Mouse (Mus musculus) small intestine, adult 2 months (tissue): ENCODE measurements around the gene Eapp. TPM values are rescaled to one million over a fixed set of nuclear protein-coding genes. Genes with fewer than 3 reads are reported as not detected.
"Not testable (repeated sequence)": the region's sequence is repeated elsewhere in the genome, so short reads cannot be mapped to it uniquely, and the experiment has no call there.

Experiments
- H3K27ac ChIP-seq: fragments of 200-500 bp; 2 replicates; pipeline ENCODE4 v1.5.1; 2012; ENCODE audit warnings: low read depth, low read length, control low read depth, inconsistent platforms; ENCODE audit not compliant: insufficient read depth
- H3K27me3 ChIP-seq: fragments of 200-500 bp; 2 replicates; pipeline ENCODE4 v1.6.1; 2012; ENCODE audit warnings: mild to moderate bottlenecking, moderate library complexity, low read length, inconsistent platforms; ENCODE audit not compliant: control insufficient read depth, insufficient read depth
- H3K36me3 ChIP-seq: fragments of 200-500 bp; 2 replicates; pipeline ENCODE4 v1.6.1; 2012; ENCODE audit warnings: mild to moderate bottlenecking, low read length, control low read depth, inconsistent platforms; ENCODE audit not compliant: control insufficient read depth, insufficient read depth
- H3K4me1 ChIP-seq: fragments of 200-500 bp; 2 replicates; pipeline ENCODE4 v1.6.1; 2012; ENCODE audit warnings: low read length, inconsistent platforms, mixed read lengths; ENCODE audit not compliant: control insufficient read depth, insufficient read depth, insufficient read length
- H3K4me3 ChIP-seq: fragments of 200-500 bp; 2 replicates; pipeline ENCODE4 v1.5.1; 2012; ENCODE audit warnings: low read depth, mild to moderate bottlenecking, control low read depth, inconsistent platforms, low read length, moderate library complexity
- CTCF ChIP-seq: fragments of 200-500 bp; IDR thresholded peaks from 2 replicates; pipeline ENCODE4 v1.5.1; 2012; ENCODE audit warnings: low read depth, mild to moderate bottlenecking, control low read depth, inconsistent platforms, low read length, moderate library complexity, mixed read lengths; ENCODE audit not compliant: insufficient replicate concordance, insufficient read length; ENCODE audit errors: extremely low read depth
- POLR2A ChIP-seq: fragments of 200-500 bp; IDR thresholded peaks from 2 replicates; pipeline ENCODE4 v1.6.1; 2012; ENCODE audit warnings: low read depth, mild to moderate bottlenecking, control low read depth, inconsistent platforms, low read length, moderate library complexity
- WGBS: fragments of 180-500 bp; shearing (Covaris S2); methylation state at CpG from one replicate; pipeline ENCODE4 v1.1.7; 2018; 5-methylcytosine and 5-hydroxymethylcytosine counted together
- polyA plus RNA-seq: library from polyadenylated mRNA; depleted of rRNA; stranded (reverse); fragments of >200 nt; gene quantifications from 2 replicates; pipeline ENCODE4 v1.2.3, GENCODE M21; 2012

The Eapp gene
- polyA plus RNA-seq, 1 experiment: 4.4 TPM

GRCm38 (mm10) chr12:54709691-54710493 lies 14.2 kb upstream of the Eapp start:
- 0% methylated on average over 12 of the region's 44 CpGs for WGBS
- peak overlapping the region; percentile 45; the same call in 1 of the 2 replicates for H3K4me3 ChIP-seq
- H3K27me3 ChIP-seq, H3K27ac ChIP-seq, H3K36me3 ChIP-seq, H3K4me1 ChIP-seq: not testable (repeated sequence)

- Histone ChIP-seq H3K36me3 (no peaks in the 10 kb centered on the region), H3K27me3 (no peaks in the 10 kb centered on the region), H3K4me1 (no peaks in the 10 kb centered on the region), H3K27ac (no peak overlapping the region), H3K4me3 (no peak overlapping the region)
- TF ChIP-seq CTCF: no peak
- 67% methylated on average over 7 of the region's 7 CpGs for WGBS
Measured at GRCm38 (mm10) chr12:54699394-54699793, 3.7 kb upstream of the Eapp start.

- 38% methylated on average over 6 of the region's 6 CpGs for WGBS
- Histone ChIP-seq H3K4me1 (no peaks in the 10 kb centered on the region; the same call in 1 of the 2 replicates), H3K27me3 (no peaks in the 10 kb centered on the region), H3K36me3 (no peaks in the 10 kb centered on the region), H3K4me3 (no peak overlapping the region), H3K27ac (no peak overlapping the region)
- TF ChIP-seq POLR2A (no peak), CTCF (no peak)
Measured at GRCm38 (mm10) chr12:54697791-54698250, 2.1 kb upstream of the Eapp start.

- WGBS: 7% methylated on average over 7 of the region's 7 CpGs
- TF ChIP-seq POLR2A (no peak), CTCF (no peak)
- no peak overlapping the region for H3K27ac ChIP-seq
- no peaks in the 10 kb centered on the region; the same call in 1 of the 2 replicates for H3K4me1 ChIP-seq
- no peaks in the 10 kb centered on the region for H3K27me3 ChIP-seq
- no peak overlapping the region for H3K4me3 ChIP-seq
- H3K36me3 ChIP-seq: peaks cover 5% of the 10 kb centered on the region
Measured at GRCm38 (mm10) chr12:54697003-54697597, 1.4 kb upstream of the Eapp start.

GRCm38 (mm10) chr12:54696242-54697002 lies 725 bp upstream of the Eapp start:
- H3K4me1 ChIP-seq: no peaks in the 10 kb centered on the region; the same call in 1 of the 2 replicates
- H3K27ac ChIP-seq: peak overlapping the region; percentile 94
- 0% methylated on average over 32 of the region's 32 CpGs for WGBS
- H3K27me3 ChIP-seq: no peaks in the 10 kb centered on the region
- peak; percentile 98 for TF ChIP-seq POLR2A
- no peak for TF ChIP-seq CTCF
- peak overlapping the region; percentile 57 for H3K4me3 ChIP-seq
- H3K36me3 ChIP-seq: peaks cover 7% of the 10 kb centered on the region

- peak overlapping the region; percentile 87 for H3K27ac ChIP-seq
- H3K4me1 ChIP-seq: no peaks in the 10 kb centered on the region; the same call in 1 of the 2 replicates
- H3K36me3 ChIP-seq: peaks cover 14% of the 10 kb centered on the region
- no peaks in the 10 kb centered on the region for H3K27me3 ChIP-seq
- TF ChIP-seq POLR2A: no peak
- no peak for TF ChIP-seq CTCF
- 31% methylated on average over 12 of the region's 12 CpGs for WGBS
- H3K4me3 ChIP-seq: peak overlapping the region; percentile 72
Measured at GRCm38 (mm10) chr12:54694847-54695510, 718 bp downstream of the Eapp start.

DNA sequence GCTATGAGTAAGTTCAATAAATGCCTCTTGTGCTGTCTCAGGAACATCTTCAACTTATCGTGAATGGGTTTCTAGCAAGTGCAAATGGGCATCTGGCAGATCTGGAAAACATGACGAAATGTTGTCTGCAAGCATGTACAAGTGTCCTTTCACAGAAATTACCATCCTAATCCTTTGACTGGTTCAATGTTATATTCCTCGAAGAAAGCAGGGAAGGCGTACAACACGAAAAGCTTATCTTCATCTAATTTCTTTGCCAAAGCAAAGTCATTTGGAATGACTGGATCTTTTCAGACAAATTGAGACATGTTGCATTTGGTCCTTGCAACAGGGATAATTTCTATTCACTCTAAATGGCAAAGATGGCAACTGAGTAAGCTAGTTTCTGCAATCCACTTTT lies 6.6 kb downstream of the Eapp start:
- no peak for TF ChIP-seq CTCF
- TF ChIP-seq POLR2A: no peak
- 94% methylated on average over 5 of the region's 5 CpGs for WGBS
- Histone ChIP-seq H3K4me3 (no peak overlapping the region), H3K36me3 (peaks cover 55% of the 10 kb centered on the region), H3K4me1 (no peaks in the 10 kb centered on the region; the same call in 1 of the 2 replicates), H3K27ac (no peak overlapping the region), H3K27me3 (no peaks in the 10 kb centered on the region)
